Mouse (Mus musculus) adrenal gland, postnatal 14 days (tissue): ENCODE data around the gene Slc25a22. TPM values are rescaled to one million over a fixed set of nuclear protein-coding genes. Genes with fewer than 3 reads are reported as not detected.

ENCODE experiments used
- total RNA-seq: library from RNA; stranded (reverse); gene quantifications from 2 replicates; pipeline ENCODE4 v1.2.3, GENCODE M21; 2021

Gene Slc25a22
- total RNA-seq, 1 experiment from 2014 or later: 87.0 TPM

Other genes with a start within 250 kb of the Slc25a22 start
- 81.7 and 83.6 TPM in 2 replicates for gene Hras, start 243.9 kb downstream of the Slc25a22 start, total RNA-seq
- 7.6 and 9.6 TPM in 2 replicates for gene Lrrc56, start 243.7 kb downstream of the Slc25a22 start, total RNA-seq
- gene Lmntd2, start 223.8 kb downstream of the Slc25a22 start, total RNA-seq: 0.26 and 0.34 TPM in 2 replicates
- gene Rassf7, start 222.0 kb downstream of the Slc25a22 start, total RNA-seq: 4.9 and 5.2 TPM in 2 replicates
- 78.2 and 80.2 TPM in 2 replicates for gene Phrf1, start 209.1 kb downstream of the Slc25a22 start, total RNA-seq
- gene Irf7, start 171.4 kb downstream of the Slc25a22 start, total RNA-seq: 5.2 and 7.7 TPM in 2 replicates
- 8.0 and 10.6 TPM in 2 replicates for gene Cdhr5, start 161.1 kb downstream of the Slc25a22 start, total RNA-seq
- gene Sct, start 158.8 kb downstream of the Slc25a22 start, total RNA-seq: 2.3 and 3.2 TPM in 2 replicates
- gene Drd4, start 145.9 kb downstream of the Slc25a22 start, total RNA-seq: 1.1 and 2.3 TPM in 2 replicates
- gene Deaf1, start 110.2 kb downstream of the Slc25a22 start, total RNA-seq: 32.5 and 41.2 TPM in 2 replicates
- 22.9 and 25.6 TPM in 2 replicates for gene Tmem80, start 110.2 kb downstream of the Slc25a22 start, total RNA-seq
- gene Eps8l2, start 99.0 kb downstream of the Slc25a22 start, total RNA-seq: 5.1 and 5.5 TPM in 2 replicates
- 479 and 481 TPM in 2 replicates for gene Taldo1, start 45.7 kb downstream of the Slc25a22 start, total RNA-seq
- gene Gatd1, start 23.8 kb downstream of the Slc25a22 start, total RNA-seq: 22.5 and 36.2 TPM in 2 replicates
- 1.0 and 3.6 TPM in 2 replicates for gene Cend1, start 8.4 kb downstream of the Slc25a22 start, total RNA-seq
- gene Pidd1, start 6.1 kb upstream of the Slc25a22 start, total RNA-seq: 3.5 and 5.9 TPM in 2 replicates
- 908 and 1,128 TPM in 2 replicates for gene Rplp2, start 9.5 kb upstream of the Slc25a22 start, total RNA-seq
- 1,289 and 1,648 TPM in 2 replicates for gene Pnpla2, start 17.3 kb upstream of the Slc25a22 start, total RNA-seq
- gene Cracr2b, start 23.2 kb upstream of the Slc25a22 start, total RNA-seq: 14.2 and 23.2 TPM in 2 replicates
- gene Cd151, start 29.5 kb upstream of the Slc25a22 start, total RNA-seq: 199 and 204 TPM in 2 replicates
- gene Polr2l, start 37.2 kb upstream of the Slc25a22 start, total RNA-seq: 74.5 TPM in 2 replicates
- gene Tspan4, start 37.3 kb upstream of the Slc25a22 start, total RNA-seq: 49.4 and 58.4 TPM in 2 replicates
- gene Chid1, start 102.0 kb upstream of the Slc25a22 start, total RNA-seq: 46.5 and 49.7 TPM in 2 replicates
- gene Ap2a2, start 124.3 kb upstream of the Slc25a22 start, total RNA-seq: 61.0 and 64.0 TPM in 2 replicates
- gene Muc6, start 217.4 kb upstream of the Slc25a22 start, total RNA-seq: not detected in 2 replicates